Mouse (Mus musculus) embryonic fibroblast, embryonic 13.5 days (primary cell): Measurements from ENCODE around the gene Gab1.

Experiments
- CTCF ChIP-seq: IDR thresholded peaks from 2 replicates; pipeline ENCODE4 v1.5.1; 2011; ENCODE audit warnings: mild to moderate bottlenecking, control low read depth, low read length, moderate library complexity, borderline replicate concordance; ENCODE audit not compliant: insufficient read depth
- POLR2A ChIP-seq: IDR thresholded peaks from 2 replicates; pipeline ENCODE4 v1.6.1; 2011; ENCODE audit warnings: low read depth, mild to moderate bottlenecking, control low read depth, low read length, moderate library complexity

DNA sequence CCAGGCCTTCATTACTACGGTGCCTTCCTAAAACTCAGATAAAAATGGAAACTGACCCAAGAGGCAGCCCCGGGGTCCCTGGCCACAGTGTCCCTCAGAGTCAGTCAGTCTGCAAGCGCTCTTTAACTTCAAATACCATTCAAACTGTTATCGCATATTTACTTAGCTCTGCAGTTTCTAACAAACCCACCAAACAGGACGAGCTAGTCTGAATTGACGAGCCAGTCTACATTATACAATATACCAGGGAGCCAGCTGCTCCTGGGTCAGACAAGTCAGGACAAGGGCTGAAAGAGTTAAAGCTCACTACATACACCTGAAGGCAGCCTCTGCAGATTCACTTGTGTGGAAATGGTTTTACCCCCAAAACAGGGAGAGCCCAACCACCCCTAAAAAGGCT, 27.1 kb downstream of the Gab1 start:
- TF ChIP-seq CTCF (no peak), POLR2A (no peak)
